Mouse (Mus musculus): ENCODE data around the gene Acad10.

Acad10 gene

GRCm38 (mm10) chr5:121597991-121598537 is 62.2 kb downstream of the Acad10 start:
- DNase-seq (ENCODE audit: extremely low read depth, low read depth, low spot score): no peak

GRCm38 (mm10) chr5:121597332-121597731 is 63.0 kb downstream of the Acad10 start:
- no peak for DNase-seq (ENCODE audit: extremely low read depth, low read depth, low spot score)

GRCm38 (mm10) chr5:121596226-121596625 is 64.1 kb downstream of the Acad10 start:
- DNase-seq (ENCODE audit: extremely low read depth, low read depth, low spot score): no peak

GRCm38 (mm10) chr5:121595758-121596157 is 64.6 kb downstream of the Acad10 start:
- DNase-seq (ENCODE audit: extremely low read depth, low read depth, low spot score): no peak

- no peak for DNase-seq (ENCODE audit: extremely low read depth, low read depth, low spot score)
Observed at GRCm38 (mm10) chr5:121594714-121595313, 65.5 kb downstream of the Acad10 start.

- no peak for DNase-seq (ENCODE audit: extremely low read depth, low read depth, low spot score)
Observed at GRCm38 (mm10) chr5:121593451-121594401, 66.6 kb downstream of the Acad10 start, which contains the start of gene Aldh2. TSS of gene Aldh2 (minus strand) at chr5:121593824.

- DNase-seq (ENCODE audit: extremely low read depth, low read depth, low spot score): no peak
Observed at GRCm38 (mm10) chr5:121592816-121593407, 67.4 kb downstream of the Acad10 start.

- DNase-seq (ENCODE audit: extremely low read depth, low read depth, low spot score): no peak
Observed at GRCm38 (mm10) chr5:121592064-121592815, 68.1 kb downstream of the Acad10 start.

- DNase-seq (ENCODE audit: extremely low read depth, low read depth, low spot score): peak; percentile 98
Observed at GRCm38 (mm10) chr5:121591417-121592063, 68.8 kb downstream of the Acad10 start.

- no peak for DNase-seq (ENCODE audit: extremely low read depth, low read depth, low spot score)
Observed at GRCm38 (mm10) chr5:121589928-121590327, 70.4 kb downstream of the Acad10 start.

- no peak for DNase-seq (ENCODE audit: extremely low read depth, low read depth, low spot score)
Observed at GRCm38 (mm10) chr5:121586400-121587039, 73.8 kb downstream of the Acad10 start.

GRCm38 (mm10) chr5:121585699-121586098 is 74.6 kb downstream of the Acad10 start:
- DNase-seq (ENCODE audit: extremely low read depth, low read depth, low spot score): no peak

GRCm38 (mm10) chr5:121585005-121585404 is 75.3 kb downstream of the Acad10 start:
- no peak for DNase-seq (ENCODE audit: extremely low read depth, low read depth, low spot score)

GRCm38 (mm10) chr5:121583765-121584501 is 76.4 kb downstream of the Acad10 start:
- no peak for DNase-seq (ENCODE audit: extremely low read depth, low read depth, low spot score)

GRCm38 (mm10) chr5:121581945-121582344 is 78.4 kb downstream of the Acad10 start:
- DNase-seq (ENCODE audit: extremely low read depth, low read depth, low spot score): no peak

GRCm38 (mm10) chr5:121576927-121577488 is 83.3 kb downstream of the Acad10 start:
- peak; percentile 92 for DNase-seq (ENCODE audit: extremely low read depth, low read depth, low spot score)

GRCm38 (mm10) chr5:121575867-121576266 is 84.4 kb downstream of the Acad10 start:
- no peak for DNase-seq (ENCODE audit: extremely low read depth, low read depth, low spot score)

GRCm38 (mm10) chr5:121574145-121574544 is 86.2 kb downstream of the Acad10 start:
- DNase-seq (ENCODE audit: extremely low read depth, low read depth, low spot score): no peak
